In the genomic region with DNA sequence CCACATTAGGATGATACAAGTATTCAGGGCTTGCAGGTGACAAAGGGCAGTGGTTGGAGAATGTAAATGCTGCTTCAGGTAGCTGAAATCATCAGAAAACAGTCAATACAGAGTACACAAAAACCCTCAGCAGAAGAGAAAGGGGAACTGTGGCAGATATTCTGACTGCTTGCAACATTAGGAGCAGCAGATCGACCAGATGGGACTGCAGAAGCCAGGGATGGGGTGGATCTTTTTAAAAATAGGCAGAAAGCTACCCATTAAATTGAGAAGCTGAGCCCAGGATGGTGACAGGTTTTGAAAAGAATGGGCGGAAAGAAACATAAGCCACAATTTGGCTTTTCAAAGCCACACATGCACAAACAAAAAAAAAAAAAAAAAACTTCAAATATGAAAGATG, we compare ENCODE assay signal across 12 mouse cellular contexts.
DNase-seq lines count a peak whose midpoint lies in the region; ATAC-seq lines count a peak whose summit lies in the region.
"Had no signal": no experiment of that assay in that cellular context is flagged by ENCODE, and none has a peak within 500 bp of the region (broad histone marks: within the 10 kb centered on the region; RNA-seq: fewer than 3 reads in every experiment).

No protein-coding gene starts in this region.

- no peak for ATAC-seq in frontal cortex, adult (ENCODE audit: low TSS enrichment)
- ATAC-seq: hindbrain, embryonic 16.5 days; Patski had no signal

- DNase-seq in frontal cortex, postnatal 36 days (ENCODE audit: low spot score in 2 of 2): peak; percentile 19 to 40
- DNase-seq in brain, embryonic 18.5 days (ENCODE audit: low read depth, low spot score): peak; percentile 60
- peak; percentile 67 to 72 for DNase-seq in cerebellum, postnatal 25 days
- peak; percentile 42 to 71 for DNase-seq in layer of hippocampus, postnatal 25 days (ENCODE audit: extremely low spot score in 1 of 2, low spot score in 1 of 2)
- no peak for DNase-seq in ovary, adult 18-20 months (ENCODE audit: low spot score)
- no peak for DNase-seq in kidney, adult 11 months
- DNase-seq: adrenal gland, adult 8-10 months; heart, postnatal 10 days; lung, embryonic 14.5 days had no signal

Comparison
In these comparisons a context has a peak if more than half of its experiments do, and no peak if none do; other contexts are left out.
1. DNase-seq: peak in frontal cortex, postnatal 36 days (2 of 2), brain, embryonic 18.5 days (single experiment), cerebellum, postnatal 25 days (2 of 2) and layer of hippocampus, postnatal 25 days (2 of 2); none in ovary, adult 18-20 months (single experiment) and kidney, adult 11 months (single experiment).